Mouse (Mus musculus): Measurements from ENCODE around the gene Sema3b.

The Sema3b gene

DNA sequence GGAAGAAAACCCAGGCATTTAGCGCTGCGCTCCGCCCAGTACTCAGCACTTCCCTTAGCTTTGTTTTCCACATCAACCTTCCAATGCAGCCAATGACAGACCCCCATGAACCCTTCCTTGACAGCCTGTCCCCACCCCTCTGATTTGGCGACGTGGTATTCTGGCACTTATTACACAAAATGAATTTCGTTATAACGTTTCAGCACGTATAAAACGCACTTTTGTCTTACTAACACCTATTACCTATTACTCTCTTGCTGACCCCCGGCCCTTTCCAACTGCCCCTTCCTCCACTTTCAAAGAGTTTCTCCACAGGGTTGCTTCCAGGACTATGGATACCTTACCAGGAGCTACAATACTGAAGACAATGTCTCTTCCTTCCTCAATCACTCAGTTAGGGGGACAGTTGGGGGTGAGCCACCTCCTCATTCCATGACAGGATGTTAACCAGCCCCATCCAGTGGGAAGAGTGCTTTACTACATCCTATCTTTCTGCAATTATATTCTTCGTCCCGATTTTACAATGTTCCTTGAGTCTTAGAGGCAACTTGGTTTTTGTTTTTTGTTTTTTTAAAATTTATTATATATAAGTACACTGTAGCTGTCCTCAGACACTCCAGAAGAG, 4.0 kb upstream of the Sema3b start:
- no peak for DNase-seq (ENCODE audit: low read depth, low spot score)

DNA sequence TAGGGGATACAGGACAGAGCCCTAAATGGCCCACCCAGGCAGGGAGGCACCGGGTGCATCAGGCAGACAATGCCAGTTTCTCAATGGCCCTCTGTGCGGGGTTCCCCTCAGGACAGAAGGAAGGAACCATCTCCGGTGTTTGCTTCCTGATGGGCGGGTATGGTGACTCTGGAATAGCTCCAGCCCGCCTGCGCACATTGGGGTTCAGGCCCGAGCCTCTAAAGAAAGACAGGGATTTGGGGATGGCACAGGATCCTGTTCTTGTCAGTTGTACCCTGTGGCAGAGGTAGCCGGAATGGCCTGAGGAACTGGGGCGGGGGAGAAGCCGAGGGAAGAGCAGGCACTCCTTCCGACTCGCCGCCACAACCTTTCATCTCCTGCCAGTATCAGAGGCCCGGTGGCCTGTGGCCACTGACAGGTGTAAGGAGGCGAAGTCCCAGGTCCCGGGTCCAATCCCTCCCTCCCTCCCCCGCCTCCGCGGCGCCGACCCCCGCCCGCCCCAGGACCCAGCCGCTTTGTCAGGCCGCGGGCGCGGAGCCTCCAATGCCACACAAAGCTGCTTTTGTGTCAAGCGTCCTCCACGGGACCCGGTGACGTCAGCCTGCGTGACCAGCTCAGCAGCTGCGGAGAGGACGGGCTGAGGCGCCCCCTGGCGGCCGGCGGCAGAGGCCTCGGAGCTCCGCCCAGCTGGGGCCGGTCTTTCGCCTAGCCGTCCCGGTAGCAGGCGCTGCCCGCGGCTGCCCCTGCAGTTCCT, 3.3 kb upstream of the Sema3b start:
- DNase-seq (ENCODE audit: low read depth, low spot score) = peak; percentile 95

DNA sequence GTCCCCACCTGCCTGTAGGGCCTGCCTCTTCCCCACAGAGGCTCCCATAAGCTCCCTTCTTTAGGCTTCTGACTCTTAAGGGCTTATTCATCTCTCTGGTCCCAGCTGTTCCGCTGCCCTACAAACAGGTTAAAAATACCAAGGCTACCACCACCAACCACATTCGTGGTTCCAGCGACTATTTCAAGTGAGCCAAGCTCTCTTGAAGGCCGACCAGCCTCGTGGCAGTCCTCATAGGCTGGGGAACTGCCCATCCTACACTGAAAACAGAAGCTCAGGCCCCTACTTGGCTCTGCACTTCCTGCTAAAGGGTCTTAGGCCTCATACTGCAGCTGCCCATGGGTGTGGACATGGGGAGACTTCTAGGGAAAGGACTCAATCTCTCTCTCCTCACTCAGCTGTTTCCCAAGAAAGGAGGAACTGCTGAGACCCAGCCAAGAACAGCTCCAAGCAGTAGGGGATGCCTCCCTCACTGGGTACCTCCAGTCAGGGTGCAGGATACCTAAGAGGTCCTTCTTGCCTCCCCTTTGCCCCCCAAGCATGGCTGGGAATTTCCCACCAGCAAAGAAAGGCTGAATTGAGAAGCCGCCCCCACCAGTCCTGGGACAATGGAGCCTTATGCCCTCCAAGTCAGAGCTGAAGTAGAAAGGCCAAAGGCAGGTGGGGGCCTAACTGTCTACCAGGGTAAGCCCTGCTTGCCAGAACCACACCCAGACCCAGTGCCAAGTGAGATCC, 2.6 kb upstream of the Sema3b start:
- DNase-seq (ENCODE audit: low read depth, low spot score) = peak; percentile 37

DNA sequence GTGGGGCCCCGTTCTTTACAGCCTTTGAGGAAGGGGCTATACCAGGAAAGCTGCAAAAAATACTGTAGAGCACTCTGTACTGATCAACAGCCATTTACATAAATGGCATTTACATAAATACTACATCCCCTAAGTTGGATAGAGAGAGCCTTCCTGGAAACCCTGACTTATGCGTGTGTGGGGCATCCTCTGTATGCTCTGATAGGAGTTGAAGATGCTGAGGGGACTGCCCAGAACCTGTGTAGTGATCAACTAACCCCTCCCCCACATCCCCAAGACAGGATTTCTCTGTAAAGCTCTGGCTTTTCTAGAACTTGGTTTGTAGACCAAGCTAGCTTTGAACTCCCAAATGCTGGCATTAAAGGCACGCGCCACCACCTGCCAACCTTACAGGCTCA, 403 bp upstream of the Sema3b start:
- DNase-seq (ENCODE audit: low read depth, low spot score) = no peak

DNA sequence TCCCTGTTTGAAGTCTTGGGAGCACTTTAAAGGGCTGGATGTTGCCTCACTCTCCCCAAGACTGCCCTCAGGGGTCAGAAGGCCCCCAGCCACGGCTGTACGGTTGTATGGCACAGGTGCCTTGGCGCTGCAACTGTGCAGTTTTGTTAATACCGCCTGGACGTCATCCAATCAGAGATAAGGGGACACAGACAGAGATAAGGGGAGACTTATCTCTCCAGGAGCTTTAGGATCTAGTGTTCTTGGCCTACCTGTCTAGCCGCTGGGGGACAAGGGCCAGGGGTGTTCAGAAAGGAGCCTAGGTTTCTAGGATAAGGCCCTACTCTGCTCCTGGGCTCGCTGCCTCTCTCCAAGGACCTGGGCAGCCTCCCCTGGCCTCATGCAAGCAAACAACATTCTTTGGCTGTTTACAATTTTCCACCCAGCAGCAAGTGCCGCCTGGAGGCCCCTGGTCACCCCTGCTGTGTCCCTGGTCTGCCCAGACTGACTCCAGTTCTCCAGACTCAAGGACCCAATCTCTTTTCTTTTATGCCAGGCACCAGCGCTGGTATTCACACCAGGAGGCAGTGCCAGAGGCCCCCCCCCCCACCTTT, 1.3 kb downstream of the Sema3b start:
- no peak for DNase-seq (ENCODE audit: low read depth, low spot score)

DNA sequence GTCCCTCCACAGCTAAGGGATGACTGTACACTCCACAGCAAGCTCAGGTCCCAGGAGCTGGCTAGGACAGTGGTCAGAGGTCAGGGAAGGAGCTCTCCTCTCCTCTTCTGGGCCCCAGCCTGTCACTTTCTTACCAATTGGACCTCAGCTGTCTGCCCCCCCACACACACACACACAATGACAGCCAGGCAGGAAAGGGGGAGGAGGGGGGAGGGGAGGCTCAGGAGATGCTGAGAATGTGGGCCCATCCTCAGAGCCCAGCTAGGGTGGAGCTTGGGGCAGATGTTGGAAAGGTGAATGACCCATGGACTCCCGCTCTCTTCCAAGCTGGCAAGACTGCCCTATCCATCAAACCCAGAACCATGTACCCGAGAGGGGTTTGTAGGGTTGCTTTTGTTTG, 2.0 kb downstream of the Sema3b start:
- DNase-seq (ENCODE audit: low read depth, low spot score) = no peak

DNA sequence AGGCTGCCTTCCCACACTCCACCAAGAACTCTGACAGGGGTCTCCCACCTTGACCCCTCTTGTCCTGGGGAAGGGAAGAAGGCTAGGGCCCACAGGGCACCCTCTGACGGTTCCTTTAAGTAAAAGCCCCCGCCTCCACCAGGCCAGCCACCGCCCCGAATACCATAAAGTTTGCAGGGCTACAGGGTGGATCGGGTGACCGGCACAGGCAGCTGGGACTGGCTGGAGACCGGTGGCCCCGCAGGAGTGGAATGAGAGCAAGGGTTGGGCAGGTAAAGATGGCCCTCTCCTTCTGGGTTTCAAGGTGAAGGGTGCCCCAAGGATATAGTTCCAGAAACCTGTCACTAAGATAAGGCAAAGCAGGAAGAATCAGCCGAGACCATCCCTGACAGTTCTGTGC, 2.4 kb downstream of the Sema3b start:
- no peak for DNase-seq (ENCODE audit: low read depth, low spot score)

DNA sequence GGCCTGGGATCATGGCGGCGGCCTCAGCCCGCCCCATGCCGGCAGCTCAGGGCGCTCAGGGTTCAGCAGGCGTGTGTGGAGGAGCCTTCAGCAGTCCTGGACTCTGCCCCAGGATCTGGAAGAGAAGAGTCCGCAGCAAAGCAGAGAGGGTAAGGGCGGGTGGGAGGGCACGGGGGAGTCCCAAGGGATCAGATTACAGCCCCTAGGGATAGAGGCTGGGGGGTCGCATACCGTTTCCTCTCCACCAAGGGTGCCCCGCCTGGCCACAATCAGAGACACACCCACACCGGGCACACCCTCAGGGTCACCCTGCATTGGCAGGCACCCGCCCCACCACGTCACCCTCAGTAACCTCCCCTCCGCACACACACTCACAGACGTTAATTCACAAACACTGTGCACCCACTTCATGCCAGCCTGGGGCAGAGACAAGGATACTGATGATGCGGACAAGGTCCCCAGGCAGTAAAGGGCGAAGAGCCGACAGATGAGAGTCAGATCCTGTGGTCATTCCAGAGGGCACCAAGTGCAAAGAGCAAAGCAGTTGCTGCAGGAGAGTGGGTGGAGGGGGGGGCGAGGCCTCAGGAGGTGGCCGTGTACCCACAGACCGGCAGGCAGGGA, 3.9 kb downstream of the Sema3b start:
- DNase-seq (ENCODE audit: low read depth, low spot score) = no peak

DNA sequence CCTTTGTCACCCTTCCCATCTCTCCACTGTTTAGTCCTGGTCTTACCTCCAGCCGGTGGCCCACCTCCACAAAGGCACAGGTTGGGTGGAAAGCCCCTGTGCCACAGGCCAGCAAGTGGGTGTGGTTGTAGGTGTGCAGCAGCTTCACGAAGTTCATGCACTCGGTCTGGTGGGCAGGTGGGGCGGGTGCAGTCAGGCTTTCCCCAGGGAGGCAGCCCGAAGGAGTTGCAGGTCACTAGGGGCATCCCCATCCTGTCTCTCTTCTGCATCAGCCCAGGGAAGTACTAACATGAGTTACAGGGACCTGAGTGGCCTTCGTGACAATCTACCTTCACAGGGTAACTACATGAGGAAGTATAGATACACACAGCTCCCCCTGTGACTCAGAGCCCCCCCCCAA, 5.8 kb downstream of the Sema3b start:
- DNase-seq (ENCODE audit: low read depth, low spot score) = peak; percentile 87

DNA sequence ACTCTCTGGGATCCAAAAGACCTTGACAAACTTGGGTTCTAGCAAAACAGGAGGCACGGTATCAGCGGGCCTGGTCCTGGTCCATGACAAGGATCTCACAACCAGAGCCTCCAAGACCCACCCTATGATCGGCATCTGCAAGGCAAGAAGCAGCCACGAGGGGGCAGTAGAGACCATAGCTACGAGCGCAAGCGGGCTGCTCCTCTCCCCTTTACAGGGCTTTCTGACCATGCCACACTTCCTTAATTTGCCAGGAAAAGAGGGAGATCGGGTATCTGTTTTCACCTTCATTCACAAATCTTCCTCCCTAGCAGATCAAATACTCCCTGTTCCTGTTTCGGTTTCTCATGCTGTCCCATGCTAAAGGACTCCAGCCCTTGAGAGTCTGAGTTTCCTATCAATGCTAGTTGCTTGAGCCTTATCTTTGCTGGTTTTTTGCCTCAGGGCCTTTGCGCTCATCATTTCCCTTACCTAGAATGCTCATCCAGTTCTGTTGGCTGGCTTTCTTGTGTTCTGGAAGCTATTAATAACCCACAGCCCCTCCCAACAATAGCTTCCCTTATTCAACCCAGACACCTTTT, 6.9 kb downstream of the Sema3b start:
- DNase-seq (ENCODE audit: low read depth, low spot score) = peak; percentile 90

DNA sequence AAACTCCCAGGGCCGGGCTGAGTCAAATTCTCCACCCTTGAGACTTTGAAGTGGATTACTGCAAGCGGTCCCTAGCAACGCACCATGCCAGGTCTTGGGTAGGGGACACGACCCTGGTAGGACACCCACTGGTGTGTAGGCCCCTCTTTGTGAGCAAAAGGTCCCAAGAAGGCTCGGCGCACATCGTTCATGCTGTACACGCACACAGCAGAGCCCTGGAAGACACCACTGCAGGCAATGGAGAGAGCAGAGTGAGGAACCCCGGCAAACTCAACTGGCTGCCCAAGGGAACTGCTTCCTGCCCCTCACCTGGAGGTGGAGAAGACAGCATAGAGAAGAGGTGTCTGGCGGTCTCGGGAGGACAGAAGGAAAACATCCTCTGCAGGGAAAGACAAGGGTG, 7.8 kb downstream of the Sema3b start:
- DNase-seq (ENCODE audit: low read depth, low spot score) = no peak

DNA sequence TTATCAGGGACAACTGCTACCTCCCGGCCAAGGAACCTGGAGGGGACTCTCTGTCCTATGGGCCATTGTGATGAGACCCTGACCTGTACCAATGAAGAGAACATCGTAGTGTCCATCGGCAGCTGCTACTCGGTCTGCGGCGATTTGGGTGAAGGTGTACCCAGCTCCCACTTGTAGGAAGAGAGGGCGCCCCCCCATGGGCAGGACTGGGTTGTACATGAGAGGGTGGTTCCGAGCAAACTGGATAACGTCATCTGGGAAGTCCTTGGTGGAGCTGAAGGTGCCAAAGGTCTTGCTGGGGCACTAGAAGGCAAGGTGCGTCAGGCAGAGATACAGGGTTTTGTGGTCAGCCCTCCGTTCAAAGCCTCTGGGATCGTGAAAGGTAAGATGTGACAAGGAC, 8.3 kb downstream of the Sema3b start:
- no peak for DNase-seq (ENCODE audit: low read depth, low spot score)

DNA sequence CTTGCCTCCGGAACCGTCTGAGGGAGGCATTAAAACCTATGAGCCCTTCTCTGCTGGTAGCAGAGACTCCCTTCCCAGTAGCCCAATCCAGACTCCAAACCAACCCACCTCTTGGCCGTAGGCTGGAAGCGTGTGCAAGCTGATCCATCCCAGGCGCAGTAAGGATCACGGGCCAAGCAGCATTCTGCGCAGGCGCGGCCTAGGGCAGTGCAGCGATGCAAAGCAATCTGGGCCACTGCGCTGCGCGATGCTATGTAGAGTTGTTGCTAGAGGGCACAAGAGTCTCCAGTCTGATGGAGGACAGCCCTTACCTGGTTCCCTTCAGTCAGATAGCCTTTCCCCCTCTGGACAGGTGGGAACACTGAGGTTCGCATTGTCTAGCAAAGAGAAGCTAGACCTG, 9.2 kb downstream of the Sema3b start:
- DNase-seq (ENCODE audit: low read depth, low spot score) = no peak

DNA sequence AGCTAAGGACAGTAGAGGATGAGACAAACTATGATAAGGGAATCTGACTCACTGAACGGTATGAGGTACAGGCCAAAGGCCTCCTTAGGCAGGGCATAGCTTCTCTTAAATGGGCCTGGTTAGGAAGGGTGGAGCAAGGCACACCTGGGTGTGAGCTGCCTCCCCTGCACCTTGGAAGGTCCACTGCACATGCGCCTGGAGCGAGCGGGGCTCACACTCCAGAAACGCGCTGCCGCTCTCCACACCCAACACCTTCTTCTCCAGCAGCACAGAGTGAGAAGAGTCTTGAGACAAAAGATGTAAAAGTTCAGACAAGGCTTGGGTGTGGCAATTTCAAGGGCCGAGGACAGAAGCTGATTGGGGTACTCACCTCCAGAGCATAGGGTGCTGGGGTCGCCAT, 9.6 kb downstream of the Sema3b start:
- DNase-seq (ENCODE audit: low read depth, low spot score) = no peak

DNA sequence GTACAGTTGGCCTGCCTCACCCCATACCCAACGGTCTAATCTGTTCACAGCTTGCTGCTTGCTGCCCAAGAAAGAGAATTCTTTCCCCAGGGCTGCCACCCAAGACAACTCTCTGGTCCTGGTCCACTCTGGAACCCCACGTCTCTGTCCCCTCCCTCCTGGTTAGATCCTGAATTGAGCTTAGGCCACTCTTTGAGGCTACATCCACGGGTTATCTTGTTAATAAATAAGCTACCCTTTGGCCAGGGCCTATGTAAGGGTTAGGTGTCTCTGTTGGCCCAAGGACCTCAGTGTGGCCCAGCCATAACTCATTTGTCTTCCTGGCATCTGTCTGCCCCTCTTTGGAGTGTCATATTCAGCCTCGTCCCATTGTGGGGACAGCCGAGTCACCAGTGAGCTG, 10.6 kb downstream of the Sema3b start:
- DNase-seq (ENCODE audit: low read depth, low spot score) = no peak

DNA sequence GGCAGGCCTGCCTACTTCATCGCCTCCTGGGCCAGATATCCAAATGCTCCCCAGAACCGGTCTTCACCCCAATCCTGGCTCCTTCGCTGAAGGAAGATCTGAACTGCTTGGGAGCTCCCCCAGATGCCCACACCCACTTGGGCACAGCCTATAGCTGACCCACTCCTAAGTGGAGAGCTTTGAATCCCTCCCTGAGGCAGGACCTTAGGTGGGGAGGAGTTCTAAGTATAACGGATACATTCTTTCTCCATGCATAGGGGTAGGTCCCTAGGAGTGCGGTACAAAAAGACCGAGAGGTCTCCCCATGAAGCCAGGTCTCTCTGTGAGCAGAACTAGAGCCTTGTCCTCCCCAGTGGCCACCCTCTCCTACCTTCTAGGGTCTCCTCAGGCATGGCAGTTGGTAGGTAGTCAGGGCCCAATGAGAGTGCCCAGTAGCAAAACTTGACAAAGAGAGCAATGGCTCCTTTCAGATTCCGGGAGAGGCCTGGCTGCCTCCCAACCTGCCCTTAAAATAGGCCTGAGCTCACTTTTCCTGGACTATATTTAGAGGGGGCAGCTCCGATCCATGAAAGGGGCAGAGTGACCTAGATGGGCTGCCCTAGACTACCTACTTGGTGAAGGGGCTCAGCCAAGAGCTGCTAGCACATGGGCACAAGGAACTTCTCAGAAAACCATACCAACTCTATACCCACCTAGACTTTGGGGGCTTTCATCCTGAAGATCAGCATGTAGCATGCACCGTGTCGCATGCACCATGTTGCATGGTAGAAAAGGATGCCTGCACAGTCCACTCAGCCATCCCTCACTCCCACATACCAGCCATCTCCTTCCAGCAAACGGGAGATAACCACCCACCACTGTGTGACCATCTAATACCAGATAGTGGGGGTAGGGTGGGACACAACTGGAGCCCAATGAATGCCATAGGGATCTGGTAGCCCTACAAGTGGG, 12.1 kb downstream of the Sema3b start:
- no peak for DNase-seq (ENCODE audit: low read depth, low spot score)

DNA sequence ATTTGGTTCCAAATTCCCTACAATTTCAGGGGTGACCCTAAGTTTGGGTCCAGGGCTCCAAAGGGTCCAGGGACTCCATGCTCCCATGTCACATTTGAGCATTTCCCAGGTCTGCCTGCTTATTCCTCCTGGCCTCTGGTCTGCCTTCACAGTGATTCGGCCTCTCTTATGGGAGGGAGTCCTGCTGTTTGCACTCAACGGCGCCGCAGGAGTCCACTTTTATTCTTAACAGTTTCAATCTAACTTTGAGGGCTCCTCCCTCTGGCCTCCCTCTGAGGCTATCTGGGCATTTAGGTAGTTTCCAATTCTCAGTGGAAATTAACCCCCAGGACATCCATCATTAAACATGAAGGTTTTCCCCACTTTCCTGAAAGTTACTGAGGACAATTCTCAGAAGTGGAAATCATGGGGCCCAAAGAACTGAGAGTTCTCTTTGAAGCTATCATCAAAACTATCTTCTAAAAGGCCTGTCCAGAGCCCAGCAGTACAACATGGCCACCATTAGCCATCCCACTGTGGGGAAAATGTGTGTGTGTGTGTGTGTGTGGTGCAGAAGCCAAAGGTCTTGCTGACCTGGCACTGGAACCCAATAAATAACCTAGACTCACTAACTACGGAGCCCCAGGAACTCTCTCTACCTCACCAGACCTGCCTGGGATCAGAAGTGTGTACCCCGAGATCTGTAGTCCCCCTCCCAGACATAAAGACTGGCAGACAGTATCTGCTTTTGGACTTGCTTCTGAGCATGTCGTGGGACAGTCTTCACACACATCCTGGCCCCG, 14.6 kb downstream of the Sema3b start:
- peak; percentile 44 for DNase-seq (ENCODE audit: low read depth, low spot score)

DNA sequence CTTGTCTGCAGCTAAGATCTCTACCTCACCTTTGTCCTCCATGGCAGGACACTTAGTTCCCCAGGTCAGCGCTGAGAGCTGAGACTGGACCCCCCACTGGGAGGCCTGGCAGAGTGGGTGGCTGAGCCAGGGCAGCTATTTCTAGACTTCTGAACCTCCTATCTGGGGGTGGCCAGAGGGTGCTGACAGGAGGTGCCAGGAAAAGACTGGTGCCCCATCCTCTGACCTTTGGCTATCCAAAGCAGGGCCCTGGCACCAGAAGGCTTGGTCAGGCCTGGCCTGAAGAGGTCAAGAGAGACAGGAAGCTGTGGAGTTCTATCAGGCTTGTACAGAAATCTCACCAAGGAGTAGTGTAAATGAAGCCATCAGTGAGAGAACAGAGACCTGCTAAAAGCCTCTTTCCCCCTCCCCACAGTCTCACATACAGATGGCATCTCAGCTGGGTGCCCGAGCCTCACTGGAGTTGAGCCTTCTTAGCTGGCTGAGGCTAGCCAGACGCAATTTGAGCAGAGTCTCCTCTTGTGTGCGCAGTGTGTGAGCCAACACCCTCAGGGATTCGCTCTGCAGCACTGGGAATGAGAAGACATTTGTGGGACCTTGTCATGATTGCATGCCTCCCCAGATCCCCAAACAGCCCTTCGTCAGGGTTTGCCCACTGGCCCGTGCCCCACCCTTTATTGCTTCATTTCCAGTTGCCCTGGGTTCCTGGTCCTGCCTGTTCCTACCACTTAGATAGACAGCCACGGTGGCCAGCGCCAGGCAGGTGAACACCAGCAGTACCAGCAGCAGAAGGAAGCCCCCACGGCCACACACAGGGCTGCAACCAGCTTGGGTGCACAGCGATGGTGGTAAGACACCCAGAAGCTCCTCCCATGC, 15.7 kb downstream of the Sema3b start:
- DNase-seq (ENCODE audit: low read depth, low spot score) = no peak

DNA sequence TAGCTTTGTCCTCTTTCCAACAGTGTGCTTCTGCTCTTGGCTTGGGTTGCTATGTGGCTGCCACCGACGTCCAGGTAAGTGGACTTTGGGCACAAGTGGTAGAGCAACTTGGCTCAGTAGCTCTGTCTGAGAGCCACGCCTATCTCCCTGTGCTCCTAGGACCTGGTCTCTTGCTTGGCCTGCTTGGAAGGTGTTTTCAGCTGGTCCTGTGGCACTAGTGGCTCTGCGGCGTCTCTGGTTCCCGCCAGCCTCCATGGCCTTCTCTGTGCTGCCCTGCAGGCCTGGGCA, 18.3 kb downstream of the Sema3b start:
- DNase-seq (ENCODE audit: low read depth, low spot score) = no peak
